Mouse (Mus musculus): Measurements from ENCODE around the gene Aldh3a1. TPM values are rescaled to one million over a fixed set of nuclear protein-coding genes. Genes with fewer than 3 reads are reported as not detected.
"Not testable (repeated sequence)": the region's sequence is repeated elsewhere in the genome, so short reads cannot be mapped to it uniquely, and the experiment has no call there.

Gene Aldh3a1
- polyA plus RNA-seq, 1 experiment = 0.16 TPM

DNA sequence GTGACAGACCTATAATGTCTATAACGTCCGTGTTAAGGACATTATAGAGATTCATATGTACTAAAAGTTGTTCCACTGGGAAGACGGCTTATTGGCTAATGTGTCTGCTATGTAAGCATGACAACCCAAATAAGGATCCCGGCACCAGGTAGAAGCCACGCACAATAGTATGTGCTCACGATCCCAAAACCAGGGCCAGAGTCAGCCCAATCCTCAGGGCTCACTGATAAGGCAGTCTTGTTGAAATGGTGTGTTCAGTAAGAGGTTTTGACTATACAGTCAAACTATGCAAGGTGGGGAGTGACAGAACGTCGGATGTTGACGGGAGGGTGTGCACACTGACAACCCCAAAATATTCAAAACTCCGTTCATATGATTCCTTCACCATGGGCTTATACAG, 42.5 kb upstream of the Aldh3a1 start:
- Histone ChIP-seq H3K27me3 (ENCODE audit: control insufficient read depth, insufficient read depth, low read length) (no peaks in the 10 kb centered on the region), H3K36me3 (ENCODE audit: control insufficient read depth, insufficient read depth, low read length) (peaks cover 60% of the 10 kb centered on the region), H3K4me3 (ENCODE audit: low read depth, low read length) (no peak overlapping the region), H3K27ac (ENCODE audit: insufficient read depth, low read depth, low read length) (no peak overlapping the region), H3K4me1 (ENCODE audit: control insufficient read depth, insufficient read depth, insufficient read length, low read length) (no peaks in the 10 kb centered on the region; the same call in 1 of the 2 replicates)
- 93% methylated on average over 10 of the region's 10 CpGs for WGBS
- TF ChIP-seq POLR2A (IDR thresholded peaks at IDR 0.05; ENCODE audit: low read depth, low read length) (no peak), CTCF (IDR thresholded peaks at IDR 0.05; ENCODE audit: extremely low read depth, insufficient read length, insufficient replicate concordance, low read depth, low read length) (no peak)

DNA sequence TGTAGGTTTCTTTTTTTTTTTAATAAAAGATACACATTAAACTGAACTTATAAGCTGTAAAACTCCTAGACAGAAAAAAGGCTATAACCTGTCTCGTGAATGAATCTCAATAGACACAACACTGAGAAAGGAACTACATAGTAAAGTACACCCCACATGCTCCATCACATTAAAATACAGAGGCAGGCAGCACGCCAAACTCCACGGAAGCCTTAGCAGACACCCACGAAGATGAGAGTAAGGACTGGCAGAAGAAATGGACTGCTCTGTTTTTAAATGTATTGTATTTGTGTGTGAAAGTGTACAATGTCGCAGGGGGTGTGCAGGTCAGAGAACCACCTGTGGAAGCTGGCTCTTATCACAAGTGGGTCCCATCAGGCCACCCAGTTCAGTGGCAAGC, 37.2 kb upstream of the Aldh3a1 start:
- no peak overlapping the region for H3K27ac ChIP-seq (ENCODE audit: insufficient read depth, low read depth, low read length)
- TF ChIP-seq POLR2A (IDR thresholded peaks at IDR 0.05; ENCODE audit: low read depth, low read length) (no peak), CTCF (IDR thresholded peaks at IDR 0.05; ENCODE audit: extremely low read depth, insufficient read length, insufficient replicate concordance, low read depth, low read length) (no peak)
- no peak overlapping the region for H3K4me3 ChIP-seq (ENCODE audit: low read depth, low read length)
- peaks cover 14% of the 10 kb centered on the region for H3K36me3 ChIP-seq (ENCODE audit: control insufficient read depth, insufficient read depth, low read length)
- H3K27me3 ChIP-seq (ENCODE audit: control insufficient read depth, insufficient read depth, low read length) = no peaks in the 10 kb centered on the region
- WGBS = 77% methylated on average over 5 of the region's 5 CpGs
- H3K4me1 ChIP-seq (ENCODE audit: control insufficient read depth, insufficient read depth, insufficient read length, low read length) = peaks cover 2% of the 10 kb centered on the region; the same call in 1 of the 2 replicates

DNA sequence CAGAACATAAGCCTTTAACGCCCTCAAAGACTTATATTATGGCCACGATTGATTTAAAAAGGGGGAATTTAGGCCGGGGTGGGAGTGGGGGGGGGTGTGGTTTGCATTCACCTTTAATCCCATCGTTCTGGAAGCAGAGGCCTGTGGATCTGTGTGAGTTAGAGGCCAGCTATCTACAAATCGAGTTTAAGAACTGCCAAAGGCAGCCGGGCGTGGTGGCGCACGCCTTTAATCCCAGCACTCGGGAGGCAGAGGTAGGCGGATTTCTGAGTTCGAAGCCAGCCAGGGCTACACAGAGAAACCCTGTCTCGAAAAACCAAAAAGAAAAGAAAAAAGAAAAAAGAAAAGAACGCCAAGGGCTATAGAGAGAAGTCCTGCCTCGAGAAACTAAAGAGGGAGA, 33.9 kb upstream of the Aldh3a1 start:
- 24% methylated on average over 15 of the region's 15 CpGs for WGBS
- H3K36me3 ChIP-seq (ENCODE audit: control insufficient read depth, insufficient read depth, low read length); H3K4me1 ChIP-seq (ENCODE audit: control insufficient read depth, insufficient read depth, insufficient read length, low read length); H3K4me3 ChIP-seq (ENCODE audit: low read depth, low read length); H3K27ac ChIP-seq (ENCODE audit: insufficient read depth, low read depth, low read length); H3K27me3 ChIP-seq (ENCODE audit: control insufficient read depth, insufficient read depth, low read length): not testable (repeated sequence)

DNA sequence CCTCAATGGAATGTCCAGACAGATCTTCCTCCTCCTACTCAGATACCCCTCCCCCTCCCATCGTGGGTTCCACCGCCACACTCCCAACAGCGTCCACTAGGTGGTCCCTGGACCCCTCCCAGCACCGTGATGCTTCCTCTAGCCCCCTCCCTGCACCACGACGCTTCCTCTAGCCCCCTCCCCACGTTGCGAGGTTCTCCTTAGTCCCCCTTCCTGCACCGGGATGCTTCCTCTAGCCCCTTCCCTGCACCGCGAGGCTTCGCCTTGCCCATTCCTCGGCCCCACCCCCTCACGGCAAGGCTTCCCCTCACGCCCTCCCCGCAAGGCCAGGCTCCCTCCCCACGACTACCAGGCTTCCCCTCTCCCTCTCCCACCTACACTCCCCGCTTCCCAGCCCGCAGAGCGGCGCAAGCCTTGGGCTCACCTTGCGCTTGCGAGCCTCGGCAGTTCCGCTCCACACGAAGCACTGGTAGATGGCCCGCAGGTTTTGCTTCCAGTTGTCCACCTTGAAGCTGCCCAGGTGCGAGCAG, 33.0 kb upstream of the Aldh3a1 start:
- peak overlapping the region; percentile 90 for H3K27ac ChIP-seq (ENCODE audit: insufficient read depth, low read depth, low read length)
- under 1% methylated on average over 28 of the region's 28 CpGs for WGBS
- H3K27me3 ChIP-seq (ENCODE audit: control insufficient read depth, insufficient read depth, low read length) = no peaks in the 10 kb centered on the region
- H3K4me3 ChIP-seq (ENCODE audit: low read depth, low read length) = peak overlapping the region; percentile 82
- TF ChIP-seq CTCF (IDR thresholded peaks at IDR 0.05; ENCODE audit: extremely low read depth, insufficient read length, insufficient replicate concordance, low read depth, low read length) = no peak; the same call in 1 of the 2 replicates
- no peak for TF ChIP-seq POLR2A (IDR thresholded peaks at IDR 0.05; ENCODE audit: low read depth, low read length)
- H3K36me3 ChIP-seq (ENCODE audit: control insufficient read depth, insufficient read depth, low read length) = no peaks in the 10 kb centered on the region
- 0 out of 2 replicates have a peak, but pooled peaks cover 2% of the 10 kb centered on the region for H3K4me1 ChIP-seq (ENCODE audit: control insufficient read depth, insufficient read depth, insufficient read length, low read length)

DNA sequence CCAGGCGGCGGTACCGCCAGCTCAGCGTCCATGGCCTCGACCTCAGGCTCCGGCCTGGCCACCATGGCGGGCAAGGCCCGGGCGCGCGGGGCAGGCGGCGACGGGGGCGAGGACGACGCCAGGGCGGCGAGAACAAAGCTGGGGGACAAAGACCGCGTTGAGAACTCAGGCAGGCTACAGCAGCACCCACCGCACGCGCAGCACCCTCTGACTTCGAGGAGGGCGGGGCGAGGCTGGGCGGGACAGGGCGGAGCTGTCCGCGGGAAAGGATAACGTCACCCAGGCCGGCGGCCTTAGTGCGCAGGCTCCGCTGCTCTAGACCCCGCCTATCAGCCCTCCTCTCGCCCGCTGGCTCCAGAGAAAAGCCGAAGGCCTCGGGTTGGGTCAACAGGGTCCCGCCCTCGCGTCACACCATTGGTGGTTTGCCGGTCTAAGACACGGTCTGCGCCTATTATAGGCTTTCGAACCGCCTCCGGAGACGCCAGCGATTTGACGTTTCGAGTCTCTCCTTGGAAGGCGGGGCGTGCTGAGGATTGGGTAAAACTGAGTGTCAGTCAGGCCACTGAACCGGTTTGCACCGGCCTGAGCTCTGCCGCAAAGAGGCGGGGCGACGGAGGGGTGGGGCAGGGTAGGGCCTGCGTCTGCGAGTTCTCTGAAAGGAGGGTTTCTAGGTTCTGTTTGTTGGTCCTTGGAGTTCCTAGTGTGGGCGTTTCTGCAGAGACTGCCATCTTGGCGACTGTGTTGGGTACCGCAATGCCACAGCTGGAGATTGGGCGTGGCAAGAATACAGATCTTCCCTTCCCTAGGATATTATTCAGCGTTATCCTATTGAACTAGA, 32.3 kb upstream of the Aldh3a1 start, which contains the start of gene Usp22:
Gene Usp22 (minus strand): TSS at position 235 of the 838 bp plus-strand sequence.
- peak; percentile 75; the same call in 1 of the 2 replicates for TF ChIP-seq POLR2A (IDR thresholded peaks at IDR 0.05; ENCODE audit: low read depth, low read length)
- no peak for TF ChIP-seq CTCF (IDR thresholded peaks at IDR 0.05; ENCODE audit: extremely low read depth, insufficient read length, insufficient replicate concordance, low read depth, low read length)
- peak within 1 kb of the TSS; percentile 82 for H3K4me3 ChIP-seq (ENCODE audit: low read depth, low read length)
- H3K36me3 ChIP-seq (ENCODE audit: control insufficient read depth, insufficient read depth, low read length) = no peaks in the 10 kb centered on the region
- H3K27ac ChIP-seq (ENCODE audit: insufficient read depth, low read depth, low read length) = peak within 1 kb of the TSS; percentile 90
- H3K4me1 ChIP-seq (ENCODE audit: control insufficient read depth, insufficient read depth, insufficient read length, low read length) = 0 out of 2 replicates have a peak, but pooled peaks cover 2% of the 10 kb centered on the region
- H3K27me3 ChIP-seq (ENCODE audit: control insufficient read depth, insufficient read depth, low read length) = no peaks in the 10 kb centered on the region
- under 1% methylated on average over 69 of the region's 69 CpGs for WGBS

DNA sequence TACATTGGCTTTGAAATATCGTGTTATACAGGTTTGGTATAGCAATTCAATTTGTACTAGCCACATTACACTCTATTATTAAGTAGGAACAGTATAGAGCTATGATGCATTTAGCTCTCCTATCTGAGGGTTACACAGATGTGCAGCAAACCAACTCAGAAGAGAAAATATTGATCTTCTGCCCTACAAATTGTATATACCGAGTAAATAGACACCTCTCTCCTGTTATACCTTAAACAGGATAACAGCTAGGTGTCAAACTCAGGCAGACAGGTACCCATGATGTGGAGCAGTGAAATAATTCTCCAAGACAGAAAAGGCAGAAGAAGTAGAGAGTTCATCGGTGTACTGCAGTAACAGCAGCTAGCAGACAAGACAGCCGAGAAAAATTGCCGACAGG, 31.6 kb upstream of the Aldh3a1 start:
- no peaks in the 10 kb centered on the region for H3K36me3 ChIP-seq (ENCODE audit: control insufficient read depth, insufficient read depth, low read length)
- no peak overlapping the region for H3K27ac ChIP-seq (ENCODE audit: insufficient read depth, low read depth, low read length)
- TF ChIP-seq CTCF (IDR thresholded peaks at IDR 0.05; ENCODE audit: extremely low read depth, insufficient read length, insufficient replicate concordance, low read depth, low read length) = no peak
- no peak for TF ChIP-seq POLR2A (IDR thresholded peaks at IDR 0.05; ENCODE audit: low read depth, low read length)
- H3K4me3 ChIP-seq (ENCODE audit: low read depth, low read length) = no peak overlapping the region
- 0 out of 2 replicates have a peak, but pooled peaks cover 2% of the 10 kb centered on the region for H3K4me1 ChIP-seq (ENCODE audit: control insufficient read depth, insufficient read depth, insufficient read length, low read length)
- no peaks in the 10 kb centered on the region for H3K27me3 ChIP-seq (ENCODE audit: control insufficient read depth, insufficient read depth, low read length)
- 63% methylated on average over 5 of the region's 5 CpGs for WGBS

DNA sequence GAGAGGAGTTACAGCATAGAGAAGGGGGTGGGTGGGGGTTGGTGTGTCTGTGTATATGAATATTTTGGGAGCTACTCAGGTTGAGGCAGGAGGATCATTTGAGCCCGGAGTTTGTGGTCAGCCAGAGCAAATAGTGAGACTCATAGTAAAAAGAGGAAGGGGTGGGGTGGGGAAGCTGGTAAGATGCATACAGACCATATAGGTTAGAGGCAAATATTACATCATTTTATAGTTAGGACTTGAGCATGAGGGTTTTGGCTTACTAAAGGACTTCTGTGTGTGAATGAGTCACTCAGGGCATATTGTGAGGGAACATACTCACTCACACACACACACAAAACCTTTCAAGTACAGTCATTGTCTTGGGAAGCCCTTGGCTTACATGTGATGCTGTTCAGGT, 31.0 kb upstream of the Aldh3a1 start:
- 81% methylated on average over 1 of the region's 1 CpGs for whole genome bisulfite sequencing
- Histone ChIP-seq H3K4me1 (ENCODE audit: control insufficient read depth, insufficient read depth, insufficient read length, low read length) (0 out of 2 replicates have a peak, but pooled peaks cover 2% of the 10 kb centered on the region), H3K4me3 (ENCODE audit: low read depth, low read length) (no peak overlapping the region), H3K36me3 (ENCODE audit: control insufficient read depth, insufficient read depth, low read length) (no peaks in the 10 kb centered on the region), H3K27me3 (ENCODE audit: control insufficient read depth, insufficient read depth, low read length) (no peaks in the 10 kb centered on the region), H3K27ac (ENCODE audit: insufficient read depth, low read depth, low read length) (no peak overlapping the region)
- TF ChIP-seq POLR2A (IDR thresholded peaks at IDR 0.05; ENCODE audit: low read depth, low read length) = no peak
